Mouse (Mus musculus): ENCODE results near the gene Lifr.

Gene Lifr

DNA sequence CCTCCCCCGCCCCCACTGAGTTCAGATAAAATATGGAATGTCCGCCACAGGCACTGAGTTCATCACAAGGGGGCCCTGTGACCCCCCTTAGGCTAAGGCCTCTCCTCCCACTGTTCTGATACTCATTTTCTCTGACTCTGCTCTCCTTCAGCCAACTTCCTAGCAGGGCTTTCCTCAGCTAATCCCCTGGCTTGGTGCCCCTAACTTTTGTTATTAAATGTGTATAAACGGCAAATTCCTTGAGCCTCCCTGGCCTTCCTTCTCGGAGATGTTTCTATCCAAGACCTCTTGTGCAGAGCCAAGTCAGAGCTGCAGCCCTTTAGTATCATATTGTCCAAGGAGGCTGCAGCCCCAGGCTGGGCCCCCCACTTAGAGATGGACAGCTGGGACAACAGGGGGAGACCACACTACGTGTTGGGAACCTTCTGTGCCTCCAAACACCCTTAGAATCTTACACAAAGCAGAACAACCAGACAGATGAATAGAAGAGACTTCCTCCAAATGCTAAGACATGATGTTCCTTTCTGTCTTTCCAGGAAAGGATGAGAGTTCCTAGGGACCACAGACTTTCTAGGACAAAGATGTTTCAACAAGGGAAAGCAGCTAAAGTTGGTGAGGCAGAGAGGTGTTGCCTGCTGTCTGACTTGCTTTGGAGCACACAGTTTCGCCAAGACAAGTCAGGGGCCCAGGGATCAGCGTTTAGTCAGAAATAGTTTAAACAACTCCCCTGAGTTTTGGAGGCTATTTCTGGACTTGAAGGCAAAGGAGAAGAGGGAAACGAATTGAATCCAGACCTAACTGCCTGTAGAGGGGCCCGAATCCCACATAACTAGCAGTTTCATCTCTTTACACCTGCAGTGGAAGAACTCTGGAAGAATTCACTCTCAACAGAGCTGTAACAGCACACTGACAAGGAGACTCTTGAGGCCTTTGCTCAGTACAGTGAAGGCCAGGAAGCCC is 111.3 kb downstream of the Lifr start:
- DNase-seq (ENCODE audit: low spot score in 2 of 2) = no peak

- no peak for DNase-seq (ENCODE audit: low spot score in 2 of 2)
Measured at GRCm38 (mm10) chr15:7202981-7203380, 112.6 kb downstream of the Lifr start.

GRCm38 (mm10) chr15:7203606-7204330 is 113.4 kb downstream of the Lifr start:
- DNase-seq (ENCODE audit: low spot score in 2 of 2) = no peak

GRCm38 (mm10) chr15:7204917-7205316 is 114.5 kb downstream of the Lifr start:
- DNase-seq (ENCODE audit: low spot score in 2 of 2) = no peak

DNA sequence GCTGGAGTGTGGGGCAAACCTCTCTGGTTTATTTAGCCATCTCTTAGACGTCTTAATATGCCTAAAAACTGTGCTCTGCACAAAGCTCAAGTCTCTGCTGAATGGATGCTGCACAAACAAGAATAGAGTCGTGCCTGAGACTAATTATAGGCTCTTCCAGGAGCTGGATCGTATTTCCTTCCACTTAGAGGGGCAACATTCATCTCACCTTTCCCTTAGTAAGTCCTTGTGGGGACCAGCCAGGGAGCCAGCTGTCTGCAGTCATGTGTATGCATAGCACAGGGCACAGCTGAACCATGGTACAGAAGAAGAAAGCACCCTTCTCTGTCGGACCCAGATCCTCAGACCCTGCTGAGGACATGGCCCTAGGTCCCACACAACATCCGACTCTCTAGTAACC is 115.7 kb downstream of the Lifr start:
- no peak for DNase-seq (ENCODE audit: low spot score in 2 of 2)

GRCm38 (mm10) chr15:7207292-7207691 is 116.9 kb downstream of the Lifr start:
- DNase-seq (ENCODE audit: low spot score in 2 of 2) = no peak

- no peak for DNase-seq (ENCODE audit: low spot score in 2 of 2)
Measured at GRCm38 (mm10) chr15:7208180-7208579, 117.8 kb downstream of the Lifr start.

GRCm38 (mm10) chr15:7213683-7214082 is 123.3 kb downstream of the Lifr start:
- no peak for DNase-seq (ENCODE audit: low spot score in 2 of 2)

DNA sequence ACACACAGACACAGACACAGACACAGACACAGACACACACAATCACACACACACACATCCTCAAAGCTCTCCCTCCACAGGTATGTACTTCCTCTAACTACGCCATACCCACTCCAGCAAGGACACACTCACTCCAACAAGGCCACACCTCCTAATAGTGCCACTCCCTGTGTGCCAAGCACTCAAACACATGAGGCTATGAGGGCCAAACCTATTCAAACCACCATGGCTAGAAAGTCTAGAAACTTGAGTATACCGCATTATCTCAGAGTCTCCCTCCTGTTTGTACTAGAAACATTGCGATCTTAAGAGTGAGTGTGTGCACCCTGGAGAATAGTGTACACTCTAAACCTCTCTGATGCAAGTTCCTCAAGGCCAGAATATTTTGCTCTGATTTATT is 125.4 kb downstream of the Lifr start:
- no peak for DNase-seq (ENCODE audit: low spot score in 2 of 2)

DNA sequence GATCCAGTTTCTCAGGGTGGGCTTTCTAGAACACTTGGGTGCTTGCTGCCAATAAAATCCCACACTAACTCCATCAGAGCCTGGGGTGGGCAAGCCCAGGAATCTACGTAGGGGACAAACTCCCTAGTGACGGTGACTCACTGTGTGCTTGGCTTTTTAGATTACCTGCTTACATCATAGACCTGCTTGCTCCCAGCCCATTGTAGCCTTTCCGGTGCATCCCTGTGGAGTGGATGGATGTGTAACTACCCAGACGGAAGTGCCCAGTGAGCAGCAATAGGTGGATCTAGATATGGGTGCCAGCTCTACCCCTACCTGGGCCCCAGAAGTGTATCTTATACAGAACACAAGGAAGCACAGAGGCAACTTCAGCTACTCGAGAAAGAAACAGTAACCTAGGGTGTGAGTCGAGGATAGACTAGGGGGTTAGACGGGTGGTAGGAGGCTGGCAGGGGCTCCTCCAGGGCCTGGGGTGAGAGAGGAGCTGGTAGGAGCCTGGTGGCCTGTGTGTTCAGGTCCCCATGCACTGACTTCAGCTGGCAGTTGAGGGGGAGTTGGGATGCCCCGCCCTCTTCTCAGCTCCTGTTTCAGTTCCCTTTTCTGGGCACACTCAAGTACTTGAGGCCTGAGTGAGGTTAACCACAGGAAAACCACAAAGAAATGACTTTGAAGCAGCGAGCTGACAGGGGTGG is 126.3 kb downstream of the Lifr start:
- DNase-seq (ENCODE audit: low spot score in 2 of 2) = no peak

- DNase-seq (ENCODE audit: low spot score in 2 of 2) = no peak
Measured at GRCm38 (mm10) chr15:7217273-7217598, 126.8 kb downstream of the Lifr start.

DNA sequence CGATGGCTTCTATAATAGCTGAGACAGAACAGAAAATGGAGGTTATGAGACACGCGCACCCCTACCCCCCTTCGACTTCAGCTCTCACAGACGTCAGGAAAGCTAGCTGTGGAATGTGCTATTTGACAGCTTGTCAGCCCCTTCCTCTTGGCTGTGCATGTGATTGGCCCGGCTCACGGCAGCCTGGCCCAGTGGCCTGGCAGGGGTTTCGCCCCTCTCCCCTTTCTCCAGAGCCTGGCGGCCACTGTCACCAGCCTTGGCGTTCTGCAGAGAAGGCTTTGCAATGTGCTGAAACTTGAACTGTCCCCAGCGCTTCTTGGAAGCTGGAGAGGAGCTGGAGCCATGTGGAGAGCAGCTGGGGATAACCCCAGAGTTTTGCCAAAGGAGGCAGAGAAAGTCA is 132.4 kb downstream of the Lifr start:
- no peak for DNase-seq (ENCODE audit: low spot score in 2 of 2)

DNA sequence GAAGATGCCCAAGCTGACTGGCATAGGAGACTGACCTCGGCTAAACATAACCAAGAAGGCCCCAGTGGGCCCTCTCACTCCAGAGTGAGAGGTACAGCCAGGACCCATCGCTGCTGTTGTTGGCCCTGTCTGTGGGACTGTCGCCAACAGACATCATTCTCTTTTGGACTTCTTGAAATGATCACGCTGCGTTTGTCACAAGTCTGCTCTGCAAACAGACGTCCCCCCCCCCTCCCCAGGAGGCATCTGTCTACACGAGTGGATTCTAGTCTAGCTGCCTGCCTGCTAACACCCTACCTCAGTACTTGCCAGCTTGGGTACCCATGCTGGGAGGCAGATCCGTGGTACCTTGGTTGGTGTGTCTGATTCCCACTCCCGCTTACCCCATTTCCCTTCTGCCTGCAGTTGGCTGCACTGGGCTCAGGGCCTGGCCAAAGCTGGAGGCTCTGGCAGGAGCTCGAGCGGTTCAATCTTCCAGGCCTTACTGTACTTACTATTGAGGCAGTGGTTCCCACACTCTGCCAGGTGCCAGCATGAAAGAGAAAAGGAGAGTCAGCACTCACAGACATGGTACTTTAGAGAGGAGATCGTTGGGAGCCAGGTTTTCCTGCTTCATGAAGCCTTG is 133.8 kb downstream of the Lifr start:
- no peak for DNase-seq (ENCODE audit: low spot score in 2 of 2)

GRCm38 (mm10) chr15:7226225-7226624 is 135.8 kb downstream of the Lifr start:
- peak; percentile 8 to 61 for DNase-seq (ENCODE audit: low spot score in 2 of 2)

DNA sequence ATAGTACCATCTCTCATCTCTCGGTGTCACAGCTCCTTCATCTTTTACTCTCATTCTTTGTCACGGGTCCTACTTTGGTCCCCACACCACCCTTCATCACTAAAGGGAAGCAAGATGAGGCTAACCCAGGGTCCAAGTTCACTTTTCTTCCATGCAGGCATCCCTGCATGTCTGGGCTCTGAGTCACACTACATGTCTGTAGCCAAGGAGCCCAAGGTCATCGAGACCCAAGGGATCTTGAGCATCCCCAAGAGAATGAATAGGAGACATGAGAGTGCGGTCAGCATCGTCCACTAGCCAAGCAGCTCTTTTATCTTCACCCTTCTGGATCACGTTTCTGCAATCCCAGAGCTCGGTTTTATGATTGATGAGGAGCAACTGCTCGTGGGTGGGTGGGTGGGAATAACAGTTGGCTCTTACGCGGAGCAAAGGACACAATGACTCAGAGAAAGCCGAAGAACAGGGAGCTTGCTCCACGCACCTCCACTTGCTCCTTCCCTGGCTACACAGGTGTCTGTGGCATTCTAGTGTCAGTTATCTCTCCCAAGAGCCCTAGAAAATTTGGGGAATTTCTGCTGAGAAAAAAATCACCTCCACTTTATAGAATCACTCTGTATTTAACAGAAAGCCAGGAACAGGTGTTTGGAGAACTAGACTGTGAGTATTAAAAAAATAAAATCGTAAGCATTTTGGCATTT is 143.1 kb downstream of the Lifr start:
- DNase-seq (ENCODE audit: low spot score in 2 of 2) = no peak

GRCm38 (mm10) chr15:7239904-7240303 is 149.5 kb downstream of the Lifr start:
- DNase-seq (ENCODE audit: low spot score in 2 of 2) = no peak

DNA sequence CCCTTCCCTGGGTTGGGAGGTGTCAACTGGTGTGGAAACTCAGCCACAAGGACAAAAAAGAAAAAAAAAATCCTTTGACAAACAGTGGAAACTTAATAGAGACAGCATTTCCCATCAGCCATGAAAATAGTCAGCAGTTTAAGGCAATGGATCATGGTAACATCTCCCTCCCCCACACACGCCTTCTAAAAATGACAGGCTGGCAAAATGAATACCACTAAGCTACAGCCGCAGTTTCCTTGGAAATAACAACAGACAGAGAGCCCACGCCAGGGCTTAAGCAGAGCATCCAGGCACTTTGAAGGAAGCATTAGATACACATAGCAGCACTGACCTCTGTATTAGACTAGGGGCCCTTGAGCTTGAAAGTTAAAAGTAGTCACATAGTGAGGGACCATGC is 150.5 kb downstream of the Lifr start:
- no peak for DNase-seq (ENCODE audit: low spot score in 2 of 2)

DNA sequence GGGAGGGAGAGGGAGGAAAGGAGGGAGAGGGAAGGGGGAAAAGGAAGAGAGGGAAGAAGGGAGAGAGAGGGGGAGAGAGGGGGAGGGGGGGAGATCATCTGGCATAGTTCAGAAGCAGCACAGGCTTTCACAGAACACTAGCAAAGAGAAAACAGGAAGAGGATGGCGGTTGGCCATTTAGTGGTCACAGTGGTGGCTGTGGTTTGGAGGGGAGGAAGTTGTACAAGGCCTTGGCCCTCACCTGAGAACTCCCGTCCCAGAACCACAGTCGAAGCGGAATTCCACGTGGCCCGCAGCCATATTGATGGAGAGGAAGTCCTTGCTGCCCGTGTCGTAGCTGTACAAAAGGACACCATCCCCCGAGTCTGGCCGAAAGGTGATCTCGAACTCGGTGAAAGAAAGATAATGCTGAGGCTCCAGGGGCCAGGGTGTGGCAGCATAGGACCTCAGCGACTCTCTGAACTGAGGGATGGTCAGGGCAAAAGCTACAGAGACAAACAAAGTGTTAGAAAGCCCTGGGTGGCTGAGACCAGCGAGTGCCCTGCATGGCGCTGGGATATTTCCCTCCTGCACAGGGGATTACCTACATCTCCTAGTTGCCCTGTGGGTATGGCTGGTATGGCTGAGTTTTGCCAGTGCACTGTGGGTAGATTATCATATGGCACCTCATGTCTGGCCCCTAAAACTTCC is 151.9 kb downstream of the Lifr start:
- no peak for DNase-seq (ENCODE audit: low spot score in 2 of 2)
